Comparison of ENCODE assay signal across 7 mouse cellular contexts in the genomic region with DNA sequence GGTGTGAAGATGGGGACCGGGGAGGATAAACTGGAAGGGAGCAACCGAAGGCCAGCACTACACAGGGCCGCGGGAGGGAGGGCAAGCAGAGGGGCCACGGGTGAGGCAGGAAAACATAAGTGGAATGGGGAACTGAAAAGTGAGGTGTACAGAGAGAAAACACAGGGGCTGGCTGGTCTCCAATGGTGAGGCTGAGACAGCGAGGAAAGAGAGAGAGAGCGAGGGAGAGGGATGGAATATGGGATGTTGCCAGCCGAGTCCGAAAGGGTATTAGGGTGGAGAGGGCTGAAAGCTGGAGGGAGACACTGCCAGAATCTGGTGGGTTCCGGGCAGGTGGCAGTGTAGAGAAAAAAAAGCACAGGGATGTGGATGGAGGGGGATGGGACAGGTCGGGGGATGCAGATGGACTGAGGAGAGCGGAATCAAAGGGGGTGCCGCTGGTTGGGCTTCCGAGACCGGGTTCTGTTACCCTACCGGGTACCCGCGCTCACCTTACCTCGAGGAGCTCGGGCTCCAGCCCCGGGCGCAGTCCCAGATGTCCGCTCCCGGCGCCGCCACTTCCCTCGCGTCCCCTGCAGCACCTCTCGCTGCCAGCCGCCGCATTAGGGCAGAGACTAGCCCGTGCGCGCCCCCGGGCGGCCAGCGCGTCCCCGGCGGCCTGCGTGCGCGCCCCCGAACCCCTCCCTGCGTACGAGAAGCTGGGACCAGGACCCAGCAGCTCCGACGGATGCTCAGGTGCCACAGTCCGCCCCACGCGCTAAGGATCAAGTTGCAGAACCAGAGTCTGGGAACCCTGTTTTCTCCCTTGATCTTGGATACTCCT. TPM values are rescaled to one million over a fixed set of nuclear protein-coding genes. Genes with fewer than 3 reads are reported as not detected.
A peak's percentile ranks its signal among the peaks of the same experiment; 100 is the strongest.
DNase-seq lines count a peak whose midpoint lies in the region; ATAC-seq and TF ChIP-seq lines count a peak whose summit lies in the region.

Gene Nfasc, minus strand, starts transcription at position 623 of the 823 bp plus-strand sequence.

- H3K4me2 ChIP-seq in intestine, embryonic 16.5 days (ENCODE audit: low read depth, low read length) = peak within 1 kb of the TSS; percentile 63
- H3K4me2 ChIP-seq in midbrain, embryonic 16.5 days (ENCODE audit: low read length) = peak within 1 kb of the TSS; percentile 88
- peak within 1 kb of the TSS; percentile 58 for H3K4me2 ChIP-seq in stomach, postnatal 0 days (replicated peaks; ENCODE audit: low read depth)

- peaks cover 32% of the 10 kb centered on the region for H3K27me3 ChIP-seq in intestine, embryonic 16.5 days (replicated peaks; ENCODE audit: control insufficient read depth, insufficient read depth, low read length)
- H3K27me3 ChIP-seq in midbrain, embryonic 16.5 days (ENCODE audit: control insufficient read depth, insufficient read depth, low read depth, low read length) = no peaks in the 10 kb centered on the region
- H3K27me3 ChIP-seq in stomach, postnatal 0 days (ENCODE audit: control insufficient read depth, insufficient read depth, low read length) = 0 out of 2 replicates have a peak, but pooled peaks cover 2% of the 10 kb centered on the region

- peak; percentile 86 for TF ChIP-seq POLR2A in brain, embryonic 14.5 days (IDR thresholded peaks at IDR 0.05; ENCODE audit: borderline replicate concordance, extremely low read depth, insufficient read depth, insufficient read length, poor library complexity, severe bottlenecking)

- H3K27ac ChIP-seq in intestine, embryonic 16.5 days (ENCODE audit: low read length) = no peak within 1 kb of the TSS
- H3K27ac ChIP-seq in midbrain, embryonic 16.5 days (ENCODE audit: low read length) = peak within 1 kb of the TSS; percentile 90
- no peak within 1 kb of the TSS for H3K27ac ChIP-seq in stomach, postnatal 0 days (replicated peaks)

- peak; percentile 94 for DNase-seq in brain, embryonic 14.5 days (ENCODE audit: low read depth)
- peak; percentile 83 for DNase-seq in embryo, embryonic 9.5 days (ENCODE audit: extremely low spot score)
- DNase-seq in gastrocnemius, postnatal 25 days = peak; percentile 49
- peak; percentile 91 to 94 for DNase-seq in left cerebral cortex, postnatal 25 days (ENCODE audit: low spot score in 2 of 2)
- peak; percentile 74 for DNase-seq in stomach, postnatal 0 days (ENCODE audit: low spot score)

- TF ChIP-seq EP300 in stomach, postnatal 0 days (optimal IDR thresholded peaks at IDR 0.05) = no peak

- peak within 1 kb of the TSS; percentile 55; the same call in 1 of the 2 replicates for H3K9ac ChIP-seq in intestine, embryonic 16.5 days (ENCODE audit: low read depth, low read length)
- peak within 1 kb of the TSS; percentile 86 for H3K9ac ChIP-seq in midbrain, embryonic 16.5 days (ENCODE audit: low read depth, low read length)
- peak within 1 kb of the TSS; percentile 41; the same call in 1 of the 2 replicates for H3K9ac ChIP-seq in stomach, postnatal 0 days (ENCODE audit: low read length)

- peak within 1 kb of the TSS; percentile 39 for H3K4me3 ChIP-seq in intestine, embryonic 16.5 days (ENCODE audit: low read length)
- H3K4me3 ChIP-seq in midbrain, embryonic 16.5 days (ENCODE audit: low read depth, low read length) = peak within 1 kb of the TSS; percentile 61
- peak within 1 kb of the TSS; percentile 31 for H3K4me3 ChIP-seq in stomach, postnatal 0 days (ENCODE audit: low read depth, low read length)

- no peaks in the 10 kb centered on the region for H3K9me3 ChIP-seq in intestine, embryonic 16.5 days (ENCODE audit: control insufficient read depth, low read length)
- no peaks in the 10 kb centered on the region for H3K9me3 ChIP-seq in midbrain, embryonic 16.5 days (replicated peaks; ENCODE audit: control insufficient read depth, low read length, poor library complexity, severe bottlenecking)
- H3K9me3 ChIP-seq in stomach, postnatal 0 days (ENCODE audit: control insufficient read depth, low read length) = no peaks in the 10 kb centered on the region

- WGBS in intestine, embryonic 16.5 days = 4% methylated on average over 50 of the region's 51 CpGs
- under 1% methylated on average over 48 of the region's 51 CpGs for WGBS in midbrain, embryonic 16.5 days
- 5% methylated on average over 43 of the region's 51 CpGs for WGBS in stomach, postnatal 0 days

- no peak for TF ChIP-seq CTCF in brain, embryonic 14.5 days (IDR thresholded peaks at IDR 0.05; ENCODE audit: borderline replicate concordance, extremely low read depth, insufficient read depth, insufficient read length)
- peak; percentile 13; the same call in 1 of the 2 replicates for TF ChIP-seq CTCF in stomach, postnatal 0 days (IDR thresholded peaks at IDR 0.05; ENCODE audit: low read depth)

- peaks cover 4% of the 10 kb centered on the region; the same call in 1 of the 2 replicates for H3K4me1 ChIP-seq in intestine, embryonic 16.5 days (ENCODE audit: control insufficient read depth, insufficient read depth, low read length)
- peaks cover 40% of the 10 kb centered on the region for H3K4me1 ChIP-seq in midbrain, embryonic 16.5 days (ENCODE audit: control insufficient read depth, insufficient read depth, low read length)
- H3K4me1 ChIP-seq in stomach, postnatal 0 days (replicated peaks; ENCODE audit: control insufficient read depth, insufficient read depth) = no peaks in the 10 kb centered on the region; the same call in 1 of the 2 replicates

- intact Hi-C loops in left cerebral cortex, postnatal 25 days (cut with DNase I) = loop anchor here (2.0 to 5.0 kb wide), 3 partner anchors 84 to 133 kb away; no protein-coding TSS in a partner anchor

- ATAC-seq in intestine, embryonic 16.5 days = peak; percentile 48; the same call in 1 of the 2 replicates
- ATAC-seq in midbrain, embryonic 16.5 days = peak; percentile 65
- ATAC-seq in stomach, postnatal 0 days (ENCODE audit: low FRiP score, low TSS enrichment) = peak; percentile 56; the same call in 1 of the 2 replicates

- no peaks in the 10 kb centered on the region for H3K36me3 ChIP-seq in intestine, embryonic 16.5 days (ENCODE audit: control insufficient read depth, insufficient read depth, low read length)
- no peaks in the 10 kb centered on the region for H3K36me3 ChIP-seq in midbrain, embryonic 16.5 days (ENCODE audit: control insufficient read depth, insufficient read depth, low read length)
- no peaks in the 10 kb centered on the region for H3K36me3 ChIP-seq in stomach, postnatal 0 days (ENCODE audit: control insufficient read depth, insufficient read depth, low read length)

RNA-seq across cellular contexts. Expression of gene Nfasc, which starts in this region (rescaled TPM):
- polyA plus RNA-seq in brain, embryonic 14.5 days (2012; rRNA removed) = 45.7 and 65.9 TPM in 2 replicates
- total RNA-seq in gastrocnemius, postnatal 25 days (2021) = under 1 TPM; 0.43 to 0.46 TPM
- polyA plus RNA-seq in intestine, embryonic 16.5 days (2015; fragmentation: Nextera tagmentation; extraction: Ambion mirVana) = 2.0 and 2.3 TPM in 2 replicates
- 100 to 1,000 TPM; 156 to 186 TPM for total RNA-seq in left cerebral cortex, postnatal 25 days (2021)
- polyA plus RNA-seq in midbrain, embryonic 16.5 days (2015; fragmentation: Nextera tagmentation; extraction: Ambion mirVana) = 42.7 and 45.4 TPM in 2 replicates
- polyA plus RNA-seq in stomach, postnatal 0 days (2015; fragmentation: Nextera tagmentation; extraction: Ambion mirVana) = 0.74 and 0.79 TPM in 2 replicates

Comparison
In these comparisons a context has a peak if more than half of its experiments do, and no peak if none do; other contexts are left out.
1. RNA of gene Nfasc (total RNA-seq): 156 to 186 TPM in left cerebral cortex, postnatal 25 days; 0.43 to 0.46 TPM in gastrocnemius, postnatal 25 days; every median in the first group is over 100 times any median in the second.
2. RNA of gene Nfasc (polyA plus RNA-seq): 45.7 to 65.9 TPM in brain, embryonic 14.5 days and 42.7 to 45.4 TPM in midbrain, embryonic 16.5 days; 2.0 to 2.3 TPM in intestine, embryonic 16.5 days and 0.74 to 0.79 TPM in stomach, postnatal 0 days; every median in the first group is over 10 times any median in the second.
3. Peak in DNase-seq in gastrocnemius, postnatal 25 days; RNA of the gene not detected or under 1 TPM.
4. Peak in DNase-seq, ATAC-seq, H3K4me3 ChIP-seq, H3K9ac ChIP-seq and H3K4me2 ChIP-seq in stomach, postnatal 0 days; RNA of the gene not detected or under 1 TPM.
5. Peak in every context shown above with its lines, with median percentiles within 50 percentile points of each other: DNase-seq, ATAC-seq, H3K4me2 ChIP-seq, H3K4me3 ChIP-seq and H3K9ac ChIP-seq.